Mouse (Mus musculus) gastrocnemius, adult 2 months (tissue): Measurements from ENCODE around the gene Slc2a13. TPM values are rescaled to one million over a fixed set of nuclear protein-coding genes. Genes with fewer than 3 reads are reported as not detected.

Experiments
- DNase-seq: peaks from one replicate; pipeline ENCODE4 v3.0.0; 2022
- H3K27ac ChIP-seq: fragments of 200-600 bp; 2 replicates; pipeline ENCODE4 v1.8.1; 2022; ENCODE audit warnings: mild to moderate bottlenecking
- H3K4me3 ChIP-seq: fragments of 200-600 bp; 2 replicates; pipeline ENCODE4 v1.8.1; 2022; ENCODE audit warnings: mild to moderate bottlenecking, moderate library complexity
- CTCF ChIP-seq: fragments of 200-600 bp; IDR thresholded peaks from 2 replicates; pipeline ENCODE4 v1.8.1; 2022; ENCODE audit warnings: antibody characterized with exemption, mild to moderate bottlenecking, moderate library complexity
- intact Hi-C: fragments of 180-260 bp; cut with DNase I; formaldehyde crosslinking; loops from one replicate; pipeline ENCODE4 v1.15.1; 2025
- total RNA-seq, 2 experiments: library from RNA; stranded (reverse); gene quantifications; 2 replicates each; pipeline ENCODE4 v1.2.3; 2021

Slc2a13 gene
- total RNA-seq, 2 experiments from 2014 or later, result 0.61 to 0.70 TPM

GRCm38 (mm10) chr15:91565025-91565605 lies 7.9 kb downstream of the Slc2a13 start:
- TF ChIP-seq CTCF, result no peak
- DNase-seq, result no peak
- H3K27ac ChIP-seq, result no peak overlapping the region
- intact Hi-C loops, result no loop called here
- no peak overlapping the region for H3K4me3 ChIP-seq

- TF ChIP-seq CTCF, result no peak
- H3K4me3 ChIP-seq, result no peak overlapping the region
- H3K27ac ChIP-seq, result no peak overlapping the region
- DNase-seq, result no peak
- intact Hi-C loops, result no loop called here
Observed at GRCm38 (mm10) chr15:91561728-91562127, 11.3 kb downstream of the Slc2a13 start.

GRCm38 (mm10) chr15:91555336-91555736 lies 17.7 kb downstream of the Slc2a13 start:
- Histone ChIP-seq H3K4me3 (no peak overlapping the region), H3K27ac (no peak overlapping the region)
- TF ChIP-seq CTCF, result no peak
- no peak for DNase-seq
- intact Hi-C loops, result no loop called here

- H3K27ac ChIP-seq, result no peak overlapping the region
- no peak for DNase-seq
- intact Hi-C loops, result no loop called here
- no peak for TF ChIP-seq CTCF
- H3K4me3 ChIP-seq, result peak overlapping the region; percentile 24
Observed at GRCm38 (mm10) chr15:91548586-91549268, 24.3 kb downstream of the Slc2a13 start.

GRCm38 (mm10) chr15:91544586-91544985 lies 28.5 kb downstream of the Slc2a13 start:
- intact Hi-C loops, result no loop called here

GRCm38 (mm10) chr15:91538439-91538838 lies 34.6 kb downstream of the Slc2a13 start:
- intact Hi-C loops, result no loop called here
- no peak for DNase-seq
- TF ChIP-seq CTCF, result no peak
- Histone ChIP-seq H3K27ac (no peak overlapping the region), H3K4me3 (no peak overlapping the region)

More at GRCm38 (mm10) chr15:91544586-91544985, 28.5 kb downstream of the Slc2a13 start:
- DNase-seq, result no peak
- Histone ChIP-seq H3K27ac (no peak overlapping the region), H3K4me3 (no peak overlapping the region)
- TF ChIP-seq CTCF, result no peak

- no peak overlapping the region for H3K4me3 ChIP-seq
- H3K27ac ChIP-seq, result no peak overlapping the region
- no peak for DNase-seq
- no peak for TF ChIP-seq CTCF
- intact Hi-C loops, result no loop called here
Observed at GRCm38 (mm10) chr15:91526876-91527275, 46.2 kb downstream of the Slc2a13 start.

- intact Hi-C loops, result no loop called here
- no peak for TF ChIP-seq CTCF
Observed at GRCm38 (mm10) chr15:91526166-91526565, 46.9 kb downstream of the Slc2a13 start.

GRCm38 (mm10) chr15:91524451-91524850 lies 48.6 kb downstream of the Slc2a13 start:
- DNase-seq, result no peak
- TF ChIP-seq CTCF, result no peak
- Histone ChIP-seq H3K4me3 (no peak overlapping the region), H3K27ac (no peak overlapping the region)
- intact Hi-C loops, result no loop called here

More at GRCm38 (mm10) chr15:91526166-91526565, 46.9 kb downstream of the Slc2a13 start:
- no peak for DNase-seq
- no peak overlapping the region for H3K4me3 ChIP-seq
- H3K27ac ChIP-seq, result no peak overlapping the region

- no peak overlapping the region for H3K27ac ChIP-seq
Observed at GRCm38 (mm10) chr15:91503291-91503690, 69.8 kb downstream of the Slc2a13 start.

GRCm38 (mm10) chr15:91502661-91503060 lies 70.4 kb downstream of the Slc2a13 start:
- no peak for TF ChIP-seq CTCF
- H3K27ac ChIP-seq, result no peak overlapping the region
- no peak for DNase-seq
- no peak overlapping the region for H3K4me3 ChIP-seq
- intact Hi-C loops, result no loop called here

More at GRCm38 (mm10) chr15:91503291-91503690, 69.8 kb downstream of the Slc2a13 start:
- no peak for TF ChIP-seq CTCF
- intact Hi-C loops, result no loop called here
- H3K4me3 ChIP-seq, result no peak overlapping the region
- DNase-seq, result no peak

GRCm38 (mm10) chr15:91502235-91502634 lies 70.8 kb downstream of the Slc2a13 start:
- intact Hi-C loops, result no loop called here
- H3K27ac ChIP-seq, result no peak overlapping the region
- TF ChIP-seq CTCF, result no peak
- DNase-seq, result no peak
- H3K4me3 ChIP-seq, result no peak overlapping the region

GRCm38 (mm10) chr15:91495014-91495413 lies 78.0 kb downstream of the Slc2a13 start:
- no peak for TF ChIP-seq CTCF
- no peak for DNase-seq
- H3K27ac ChIP-seq, result no peak overlapping the region
- H3K4me3 ChIP-seq, result no peak overlapping the region
- intact Hi-C loops, result no loop called here
